Mouse (Mus musculus) liver, adult 2 months (tissue): ENCODE measurements around the gene Tnip3. TPM values are rescaled to one million over a fixed set of nuclear protein-coding genes. Genes with fewer than 3 reads are reported as not detected.
A peak's percentile ranks its signal among the peaks of the same experiment; 100 is the strongest.

ENCODE experiments used
- DNase-seq: peaks from one replicate; pipeline ENCODE4 v3.0.0-alpha.2; 2011; ENCODE audit warnings: low read depth, low spot score; ENCODE audit errors: extremely low read depth
- H3K27ac ChIP-seq: fragments of 200-500 bp; replicated peaks from 2 replicates; pipeline ENCODE4 v1.5.1; 2012; ENCODE audit warnings: low read depth, mild to moderate bottlenecking, control low read depth, inconsistent platforms, low read length; ENCODE audit not compliant: insufficient read depth
- H3K27me3 ChIP-seq: fragments of 200-500 bp; 2 replicates; pipeline ENCODE4 v1.6.1; 2012; ENCODE audit warnings: mild to moderate bottlenecking, moderate library complexity, low read length, inconsistent platforms; ENCODE audit not compliant: control insufficient read depth, insufficient read depth
- H3K36me3 ChIP-seq: fragments of 200-500 bp; 2 replicates; pipeline ENCODE4 v1.6.1; 2012; ENCODE audit warnings: low read length, inconsistent platforms; ENCODE audit not compliant: control insufficient read depth, insufficient read depth
- H3K4me1 ChIP-seq: fragments of 200-500 bp; 2 replicates; pipeline ENCODE4 v1.6.1; 2011; ENCODE audit warnings: low read length; ENCODE audit not compliant: control insufficient read depth, insufficient read depth
- H3K4me3 ChIP-seq: fragments of 200-500 bp; 2 replicates; pipeline ENCODE4 v1.5.1; 2011; ENCODE audit warnings: low read depth, mild to moderate bottlenecking, control low read depth, low read length, moderate library complexity; ENCODE audit not compliant: insufficient read depth
- H3K79me2 ChIP-seq: fragments of 200-500 bp; 2 replicates; pipeline ENCODE4 v1.6.1; 2012; ENCODE audit warnings: inconsistent platforms, mild to moderate bottlenecking, low read length, moderate library complexity; ENCODE audit not compliant: control insufficient read depth, insufficient read depth
- H3K9ac ChIP-seq: fragments of 200-500 bp; 2 replicates; pipeline ENCODE4 v1.6.1; 2012; ENCODE audit warnings: low read depth, mild to moderate bottlenecking, control low read depth, inconsistent platforms, low read length
- CTCF ChIP-seq: fragments of 200-500 bp; IDR thresholded peaks from 2 replicates; pipeline ENCODE4 v1.5.1; 2011; ENCODE audit warnings: low read depth, low read length, control low read depth
- POLR2A ChIP-seq: fragments of 200-500 bp; IDR thresholded peaks from 2 replicates; pipeline ENCODE4 v1.6.1; 2011; ENCODE audit warnings: low read length, control low read depth; ENCODE audit not compliant: insufficient read depth; ENCODE audit errors: extremely low read depth
- WGBS: fragments of 180-500 bp; shearing (Covaris S2); methylation state at CpG from one replicate; pipeline ENCODE4 v1.1.7; 2018; 5-methylcytosine and 5-hydroxymethylcytosine counted together
- polyA plus RNA-seq: library from polyadenylated mRNA; depleted of rRNA; stranded (reverse); fragments of >200 nt; gene quantifications from 2 replicates; pipeline ENCODE4 v1.2.3, GENCODE M21; 2012; rRNA removed
- total RNA-seq: library from RNA; depleted of rRNA; stranded (reverse); fragments of >200 nt; gene quantifications from 2 replicates; pipeline ENCODE4 v1.2.3, GENCODE M21; 2014; rRNA removed

Gene Tnip3
- total and polyA plus RNA-seq, 2 experiments, result 0.09 TPM; not detected in 1

DNA sequence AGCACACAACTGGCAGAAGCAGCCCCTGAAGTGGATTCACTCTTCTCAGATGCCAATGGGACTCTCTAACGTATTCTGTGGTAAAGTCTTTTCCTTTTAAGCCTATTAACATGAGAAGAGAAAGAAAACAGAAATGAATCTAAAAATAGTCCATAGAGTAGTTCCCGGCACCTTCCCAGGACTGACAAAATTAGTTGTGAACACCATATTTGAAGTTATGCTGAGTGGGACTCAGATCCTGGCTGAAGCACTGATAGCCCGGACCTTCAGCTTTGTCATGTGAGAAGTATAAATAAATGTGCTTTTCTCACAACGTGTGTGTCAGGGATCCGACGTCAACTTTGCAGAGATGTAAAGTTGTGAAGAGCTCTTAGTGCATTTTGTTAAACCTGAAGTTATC is 138.9 kb downstream of the Tnip3 start:
- DNase-seq, result no peak
- Histone ChIP-seq H3K27me3 (no peaks in the 10 kb centered on the region), H3K79me2 (no peaks in the 10 kb centered on the region), H3K27ac (no peak overlapping the region), H3K4me1 (no peaks in the 10 kb centered on the region; the same call in 1 of the 2 replicates), H3K4me3 (no peak overlapping the region), H3K9ac (no peak overlapping the region), H3K36me3 (no peaks in the 10 kb centered on the region)
- WGBS, result 73% methylated on average over 6 of the region's 6 CpGs
- no peak for TF ChIP-seq CTCF
- TF ChIP-seq POLR2A, result no peak

GRCm38 (mm10) chr6:65666295-65666694 is 141.2 kb downstream of the Tnip3 start:
- Histone ChIP-seq H3K4me1 (0 out of 2 replicates have a peak, but pooled peaks cover 2% of the 10 kb centered on the region), H3K9ac (no peak overlapping the region), H3K4me3 (no peak overlapping the region), H3K79me2 (no peaks in the 10 kb centered on the region), H3K27me3 (no peaks in the 10 kb centered on the region), H3K27ac (no peak overlapping the region), H3K36me3 (no peaks in the 10 kb centered on the region)
- TF ChIP-seq CTCF, result no peak
- TF ChIP-seq POLR2A, result no peak
- DNase-seq, result no peak
- WGBS, result 95% methylated on average over 3 of the region's 3 CpGs

DNA sequence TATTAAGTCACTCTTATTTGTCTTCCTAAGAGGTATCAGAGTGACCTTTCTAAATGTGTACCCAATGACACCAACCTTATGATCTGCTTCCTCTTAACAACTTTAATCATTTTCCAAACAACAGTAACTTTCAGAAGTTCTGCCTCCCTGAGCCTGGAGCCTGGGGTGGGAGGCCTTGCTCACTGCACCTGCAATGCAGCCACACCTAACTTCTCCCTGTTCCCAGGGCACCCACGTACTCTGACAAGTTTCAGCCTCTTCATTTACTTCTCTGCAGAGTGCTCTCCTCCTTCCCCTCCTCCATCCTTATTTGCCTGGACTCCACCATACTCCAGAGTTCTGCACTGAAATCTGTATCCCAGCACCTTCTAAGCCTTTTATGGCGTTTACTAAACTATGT is 144.9 kb downstream of the Tnip3 start:
- Histone ChIP-seq H3K4me3 (no peak overlapping the region), H3K4me1 (peaks cover 2% of the 10 kb centered on the region; the same call in 1 of the 2 replicates), H3K27ac (no peak overlapping the region), H3K9ac (no peak overlapping the region), H3K79me2 (no peaks in the 10 kb centered on the region), H3K27me3 (peaks cover 12% of the 10 kb centered on the region; the same call in 1 of the 2 replicates), H3K36me3 (no peaks in the 10 kb centered on the region)
- no peak for TF ChIP-seq POLR2A
- no peak for TF ChIP-seq CTCF
- no peak for DNase-seq
- whole genome bisulfite sequencing, result 46% methylated on average over 2 of the region's 2 CpGs

GRCm38 (mm10) chr6:65670981-65671411 is 145.9 kb downstream of the Tnip3 start:
- Histone ChIP-seq H3K27me3 (peaks cover 12% of the 10 kb centered on the region; the same call in 1 of the 2 replicates), H3K79me2 (no peaks in the 10 kb centered on the region), H3K9ac (no peak overlapping the region), H3K36me3 (no peaks in the 10 kb centered on the region), H3K4me3 (no peak overlapping the region), H3K4me1 (peaks cover 2% of the 10 kb centered on the region; the same call in 1 of the 2 replicates), H3K27ac (no peak overlapping the region)
- TF ChIP-seq POLR2A, result no peak
- TF ChIP-seq CTCF, result no peak
- DNase-seq, result no peak
- 19% methylated on average over 21 of the region's 21 CpGs for WGBS

- under 1% methylated on average over 40 of the region's 45 CpGs for WGBS
- DNase-seq, result no peak
- H3K79me2 ChIP-seq, result no peaks in the 10 kb centered on the region
- H3K4me3 ChIP-seq, result peak within 1 kb of the TSS; percentile 25; the same call in 1 of the 2 replicates
- H3K27ac ChIP-seq, result no peak within 1 kb of the TSS
- no peak within 1 kb of the TSS for H3K9ac ChIP-seq
- H3K36me3 ChIP-seq, result no peaks in the 10 kb centered on the region
- peaks cover 12% of the 10 kb centered on the region; the same call in 1 of the 2 replicates for H3K27me3 ChIP-seq
- no peak for TF ChIP-seq POLR2A
- TF ChIP-seq CTCF, result no peak
- peaks cover 2% of the 10 kb centered on the region; the same call in 1 of the 2 replicates for H3K4me1 ChIP-seq
Measured at GRCm38 (mm10) chr6:65671451-65671850, 146.3 kb downstream of the Tnip3 start, which contains the start of gene Ndnf. TSS of gene Ndnf (plus strand) at chr6:65671590.

- H3K36me3 ChIP-seq, result no peaks in the 10 kb centered on the region
- H3K79me2 ChIP-seq, result no peaks in the 10 kb centered on the region
- WGBS, result 2% methylated on average over 57 of the region's 57 CpGs
- peaks cover 2% of the 10 kb centered on the region; the same call in 1 of the 2 replicates for H3K4me1 ChIP-seq
- H3K4me3 ChIP-seq, result peak overlapping the region; percentile 19; the same call in 1 of the 2 replicates
- TF ChIP-seq CTCF (no peak), POLR2A (no peak)
- H3K27me3 ChIP-seq, result peaks cover 12% of the 10 kb centered on the region; the same call in 1 of the 2 replicates
- no peak overlapping the region for H3K27ac ChIP-seq
- no peak for DNase-seq
- no peak overlapping the region for H3K9ac ChIP-seq
Measured at GRCm38 (mm10) chr6:65672131-65673031, 147.3 kb downstream of the Tnip3 start.

Other genes with a start within 250 kb of the Tnip3 start
- not detected in 2 replicates for gene C130060K24Rik, start 144.2 kb upstream of the Tnip3 start, total RNA-seq
- not detected in 2 replicates for gene C130060K24Rik, start 144.2 kb upstream of the Tnip3 start, polyA plus RNA-seq
- gene Ndnf, start 146.3 kb downstream of the Tnip3 start, total RNA-seq, result 0.46 TPM in 1 of 2 replicates, not detected in the other
- not detected in 2 replicates for gene Ndnf, start 146.3 kb downstream of the Tnip3 start, polyA plus RNA-seq